Mouse (Mus musculus) erythroblast, embryonic 14.5 days (primary cell): ENCODE results near the gene Insm2.

Experiments
- GATA1 ChIP-seq: IDR thresholded peaks from 2 replicates; pipeline ENCODE4 v1.6.1; 2012; ENCODE audit warnings: low read length, inconsistent platforms, mixed read lengths
- TAL1 ChIP-seq: IDR thresholded peaks from 3 replicates; pipeline ENCODE4 v1.6.1; 2012; ENCODE audit warnings: low read length, inconsistent platforms, mixed read lengths

DNA sequence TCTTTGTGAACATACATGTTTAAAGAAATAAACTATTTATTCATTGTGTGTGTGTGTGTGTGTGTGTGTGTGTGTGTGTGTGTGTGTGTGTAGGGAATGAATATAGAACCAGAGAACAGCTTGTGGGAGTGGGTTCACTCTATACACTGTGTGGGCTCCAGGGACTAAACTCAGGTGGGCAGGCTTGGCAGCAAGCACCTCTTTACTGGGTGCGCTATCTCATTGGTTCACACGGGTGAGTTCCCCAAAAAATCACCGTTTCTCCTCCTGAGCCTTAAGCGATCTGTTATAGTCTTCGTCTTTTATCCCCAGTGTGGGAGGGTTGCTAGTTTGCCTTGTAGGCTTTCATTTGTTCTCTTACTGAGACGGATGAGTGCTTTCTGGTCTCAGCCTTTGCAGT, 41.4 kb upstream of the Insm2 start:
- TF ChIP-seq TAL1 = no peak
- TF ChIP-seq GATA1 = no peak
